Mouse (Mus musculus) urinary bladder, postnatal 36 days (tissue): ENCODE data around the gene Ptdss2.

ENCODE experiments used
- DNase-seq, 2 experiments: peaks; one replicate each; pipeline ENCODE4 v3.0.0; 2022; ENCODE audit warnings: low spot score in 2 of 2, mixed read lengths in 1 of 2

Gene Ptdss2

GRCm38 (mm10) chr7:141122245-141122644 lies at the start of gene Ptdss2:
Gene Ptdss2, plus strand, starts transcription at chr7:141122382.
- DNase-seq = no peak

- DNase-seq = no peak
Measured at GRCm38 (mm10) chr7:141073782-141074181, 48.4 kb upstream of the Ptdss2 start.

- DNase-seq = no peak
Measured at GRCm38 (mm10) chr7:141077841-141078240, 44.3 kb upstream of the Ptdss2 start, which contains the start of gene Pkp3. Gene Pkp3, plus strand, starts transcription at chr7:141078218.

- peak; percentile 43 to 52 for DNase-seq
Measured at GRCm38 (mm10) chr7:141078876-141079275, 43.3 kb upstream of the Ptdss2 start.

GRCm38 (mm10) chr7:141079481-141080449 lies 42.4 kb upstream of the Ptdss2 start:
- DNase-seq = peak; percentile 56 to 57

- DNase-seq = no peak
Measured at GRCm38 (mm10) chr7:141087894-141088293, 34.3 kb upstream of the Ptdss2 start.

- no peak for DNase-seq
Measured at GRCm38 (mm10) chr7:141088473-141088872, 33.7 kb upstream of the Ptdss2 start.

GRCm38 (mm10) chr7:141090228-141090627 lies 32.0 kb upstream of the Ptdss2 start:
- no peak for DNase-seq

GRCm38 (mm10) chr7:141092051-141092735 lies 30.0 kb upstream of the Ptdss2 start:
- DNase-seq = peak; percentile 85 to 90

GRCm38 (mm10) chr7:141093950-141094349 lies 28.2 kb upstream of the Ptdss2 start:
- no peak for DNase-seq

GRCm38 (mm10) chr7:141094487-141095205 lies 27.5 kb upstream of the Ptdss2 start:
- DNase-seq = no peak

GRCm38 (mm10) chr7:141096021-141096420 lies 26.2 kb upstream of the Ptdss2 start:
- no peak for DNase-seq

- DNase-seq = peak in 1 of 2 experiments; percentile 42
Measured at GRCm38 (mm10) chr7:141096649-141097056, 25.5 kb upstream of the Ptdss2 start.

GRCm38 (mm10) chr7:141097177-141097576 lies 25.0 kb upstream of the Ptdss2 start:
- DNase-seq = no peak

GRCm38 (mm10) chr7:141099911-141100691 lies 22.1 kb upstream of the Ptdss2 start, which contains the start of gene Sigirr:
Gene Sigirr, minus strand, starts transcription at chr7:141100572.
- peak; percentile 57 to 63 for DNase-seq

- DNase-seq = no peak
Measured at GRCm38 (mm10) chr7:141103161-141103560, 19.0 kb upstream of the Ptdss2 start.

GRCm38 (mm10) chr7:141115874-141116273 lies 6.3 kb upstream of the Ptdss2 start:
- DNase-seq = no peak

- no peak for DNase-seq
Measured at GRCm38 (mm10) chr7:141117636-141118035, 4.5 kb upstream of the Ptdss2 start, which contains the start of gene Ano9. Gene Ano9, minus strand, starts transcription at chr7:141117806.

GRCm38 (mm10) chr7:141119487-141119886 lies 2.7 kb upstream of the Ptdss2 start:
- no peak for DNase-seq

GRCm38 (mm10) chr7:141120605-141121004 lies 1.6 kb upstream of the Ptdss2 start:
- DNase-seq = no peak

- DNase-seq = peak in 1 of 2 experiments; percentile 27
Measured at GRCm38 (mm10) chr7:141121051-141121531, 1.1 kb upstream of the Ptdss2 start.
